Mouse (Mus musculus) adrenal gland (tissue): Measurements from ENCODE around the gene Bbc3.

Experiments used
- intact Hi-C: fragments of 180-260 bp; cut with DNase I; formaldehyde crosslinking; loops from one replicate; pipeline ENCODE4 v1.15.1; 2025

The Bbc3 gene

GRCm38 (mm10) chr7:16313481-16314220 lies 5.5 kb downstream of the Bbc3 start:
- intact Hi-C loops: loop anchor here (2.0 kb wide), 1 partner anchor 19 kb away; no protein-coding TSS in a partner anchor

DNA sequence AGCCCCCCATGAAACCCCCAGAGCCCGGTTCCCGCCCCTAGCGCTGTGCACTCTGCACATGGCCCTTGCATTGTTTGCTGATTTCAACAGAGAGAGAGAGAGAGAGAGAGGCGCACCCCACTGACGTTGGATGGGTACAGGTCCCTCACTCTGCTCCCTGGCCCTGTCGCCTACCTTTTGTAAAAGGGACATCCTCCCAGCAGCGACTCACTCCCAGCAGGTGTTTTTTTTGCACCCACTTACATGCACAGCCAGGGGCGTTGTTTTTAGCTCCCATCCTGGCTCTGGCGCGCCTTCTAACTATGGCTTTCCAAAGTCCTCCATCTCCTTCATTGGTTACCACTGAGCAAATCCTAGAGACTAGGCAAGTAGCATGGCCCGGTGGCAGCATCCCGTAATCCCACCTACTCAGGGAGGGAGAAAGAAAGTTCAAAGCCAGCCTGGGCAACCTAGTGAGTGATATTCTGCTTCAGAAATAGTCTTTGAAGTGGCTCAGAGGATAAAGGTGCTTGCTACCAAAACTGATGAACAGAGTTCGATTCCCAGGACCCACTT lies 6.1 kb downstream of the Bbc3 start:
- intact Hi-C loops: no loop called here

GRCm38 (mm10) chr7:16315222-16315759 lies 7.1 kb downstream of the Bbc3 start:
- intact Hi-C loops: no loop called here

- intact Hi-C loops: no loop called here
These were observed 8.9 kb downstream of the Bbc3 start for GRCm38 (mm10) chr7:16317094-16317493.

GRCm38 (mm10) chr7:16319216-16319615 lies 11.0 kb downstream of the Bbc3 start:
- intact Hi-C loops: no loop called here

- intact Hi-C loops: no loop called here
These were observed 12.3 kb downstream of the Bbc3 start for GRCm38 (mm10) chr7:16320479-16320878.

- intact Hi-C loops: loop anchor here (5.0 kb wide), 1 partner anchor 43 kb away; no protein-coding TSS in a partner anchor
These were observed 16.5 kb downstream of the Bbc3 start for GRCm38 (mm10) chr7:16324661-16325060.

- intact Hi-C loops: loop anchor here (1.0 to 5.0 kb wide), 2 partner anchors 32 to 41 kb away; no protein-coding TSS in a partner anchor
These were observed 17.9 kb downstream of the Bbc3 start for GRCm38 (mm10) chr7:16325920-16326606.

GRCm38 (mm10) chr7:16326607-16326971 lies 18.4 kb downstream of the Bbc3 start:
- intact Hi-C loops: loop anchor here (1.0 to 5.0 kb wide), 2 partner anchors 32 to 41 kb away; no protein-coding TSS in a partner anchor

GRCm38 (mm10) chr7:16329146-16329545 lies 21.0 kb downstream of the Bbc3 start:
- intact Hi-C loops: loop anchor here (5.0 kb wide), 1 partner anchor 38 kb away; no protein-coding TSS in a partner anchor

GRCm38 (mm10) chr7:16337733-16338132 lies 29.5 kb downstream of the Bbc3 start:
- intact Hi-C loops: no loop called here

GRCm38 (mm10) chr7:16344598-16344997 lies 36.4 kb downstream of the Bbc3 start:
- intact Hi-C loops: no loop called here

DNA sequence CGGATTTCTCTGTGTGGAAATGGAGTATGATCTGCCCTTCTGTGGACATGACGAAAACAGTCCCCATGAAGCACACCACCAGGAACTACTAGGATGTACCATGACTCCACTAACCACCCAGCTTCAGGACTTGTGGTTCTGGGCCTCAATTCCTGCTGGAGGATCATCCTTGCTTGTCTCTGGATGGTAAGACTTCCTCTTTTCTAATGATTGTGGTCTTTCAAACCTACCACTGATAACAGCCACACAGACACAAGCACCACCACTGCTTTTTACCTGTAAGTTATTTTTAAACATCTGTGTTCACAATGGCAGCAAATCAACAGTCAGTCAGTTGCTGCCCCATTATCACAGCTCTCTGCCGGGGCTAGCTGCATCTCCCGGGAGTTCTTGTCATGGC lies 37.1 kb downstream of the Bbc3 start:
- intact Hi-C loops: no loop called here

- intact Hi-C loops: no loop called here
These were observed 41.8 kb downstream of the Bbc3 start for GRCm38 (mm10) chr7:16349999-16350398.

GRCm38 (mm10) chr7:16355854-16356594 lies 47.8 kb downstream of the Bbc3 start:
- intact Hi-C loops: no loop called here

DNA sequence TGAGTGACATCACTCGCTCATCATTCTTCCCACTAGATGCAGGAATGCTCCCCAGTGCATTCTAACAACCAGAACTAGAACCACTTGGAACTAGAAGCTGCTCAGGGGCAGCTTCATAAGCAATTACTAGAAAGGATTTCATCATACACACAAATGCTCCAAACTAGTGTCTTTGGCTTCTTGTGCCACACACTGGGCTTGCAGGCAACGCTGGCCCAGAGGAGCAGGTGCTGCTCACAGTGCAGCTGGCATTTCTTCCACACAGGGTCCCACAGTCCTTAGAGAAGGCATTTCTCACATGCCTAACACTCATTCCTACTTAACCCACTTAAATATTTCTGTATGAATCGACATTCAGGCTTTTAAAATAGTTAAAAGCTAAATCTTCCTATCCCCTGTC lies 49.4 kb downstream of the Bbc3 start:
- intact Hi-C loops: no loop called here

DNA sequence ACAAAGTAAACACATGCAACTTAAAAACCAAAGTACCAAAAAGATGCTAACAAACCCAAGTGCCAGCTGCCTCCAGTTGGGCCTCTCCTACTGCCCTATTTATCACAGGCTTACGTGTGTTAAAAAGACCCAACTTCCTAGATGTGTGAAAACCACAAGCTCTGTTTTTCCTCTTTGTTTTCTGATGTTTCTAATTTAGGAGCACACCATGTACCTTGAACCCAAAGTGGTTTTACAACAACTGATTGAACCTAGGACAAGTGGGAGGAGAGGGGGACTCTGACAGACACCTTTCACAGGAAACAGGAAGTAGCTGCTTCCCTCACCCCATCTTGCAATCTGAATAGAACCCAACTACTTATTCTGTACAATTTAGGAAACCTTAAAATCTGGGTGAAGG lies 56.1 kb downstream of the Bbc3 start:
- intact Hi-C loops: no loop called here

DNA sequence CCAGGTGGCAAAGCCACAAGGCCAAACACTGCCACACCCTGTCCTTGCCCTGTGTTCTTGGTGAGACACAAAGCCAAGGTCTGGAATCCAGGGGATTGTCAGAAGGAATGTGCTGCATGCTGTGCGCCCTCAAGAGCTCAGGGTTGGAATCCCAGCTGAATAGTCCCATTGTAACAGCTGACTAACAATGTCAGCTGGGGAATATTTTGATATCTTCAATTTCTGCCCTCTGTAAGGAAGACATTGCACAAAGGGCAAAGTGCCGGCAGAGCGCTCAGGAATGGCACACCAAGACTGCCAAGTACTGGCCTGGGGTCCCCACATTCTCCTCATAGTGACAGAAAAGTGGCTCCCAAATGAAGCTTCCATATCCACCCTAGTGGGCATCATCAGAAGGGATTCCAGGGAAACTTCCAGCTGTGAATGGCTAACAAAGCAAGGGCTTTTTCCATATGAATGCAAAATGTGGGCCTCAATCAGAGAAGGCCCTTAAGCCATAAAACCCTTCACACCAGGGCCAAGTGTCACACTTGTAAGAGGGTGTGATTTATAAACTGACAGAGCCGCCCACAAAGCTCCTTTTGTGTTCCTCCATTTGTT lies 56.8 kb downstream of the Bbc3 start:
- intact Hi-C loops: loop anchor here (5.0 kb wide), 1 partner anchor 38 kb away; no protein-coding TSS in a partner anchor

GRCm38 (mm10) chr7:16366133-16366646 lies 58.0 kb downstream of the Bbc3 start:
- intact Hi-C loops: loop anchor here (5.0 kb wide), 1 partner anchor 39 kb away; no protein-coding TSS in a partner anchor

GRCm38 (mm10) chr7:16366669-16367068 lies 58.5 kb downstream of the Bbc3 start:
- intact Hi-C loops: loop anchor here (5.0 kb wide), 1 partner anchor 39 kb away; no protein-coding TSS in a partner anchor
